Mouse (Mus musculus) embryonic facial prominence, embryonic 13.5 days (tissue): ENCODE data around the gene Kcna7. TPM values are rescaled to one million over a fixed set of nuclear protein-coding genes. Genes with fewer than 3 reads are reported as not detected.

ENCODE experiments used
- ATAC-seq: fragments of 200-750 bp; cut with Nextera tagmentation; 2 replicates; pipeline ENCODE4 v1.8.0; 2017; ENCODE audit warnings: low read depth; ENCODE audit not compliant: insufficient number of reproducible peaks, insufficient read depth, low FRiP score, low TSS enrichment
- H3K27ac ChIP-seq: fragments of 300-500 bp; sonication (generic); 2 replicates; pipeline ENCODE4 v1.5.1; 2015; ENCODE audit warnings: moderate library complexity, mild to moderate bottlenecking, inconsistent platforms
- H3K27me3 ChIP-seq: fragments of 300-500 bp; sonication (generic); 2 replicates; pipeline ENCODE4 v1.6.1; 2015; ENCODE audit warnings: mild to moderate bottlenecking, inconsistent platforms
- H3K36me3 ChIP-seq: fragments of 300-500 bp; sonication (generic); 2 replicates; pipeline ENCODE4 v1.6.1; 2015; ENCODE audit warnings: mild to moderate bottlenecking, inconsistent platforms
- H3K4me1 ChIP-seq: fragments of 300-500 bp; sonication (generic); 2 replicates; pipeline ENCODE4 v1.6.1; 2015; ENCODE audit warnings: inconsistent platforms
- H3K4me2 ChIP-seq: fragments of 300-500 bp; sonication (generic); 2 replicates; pipeline ENCODE4 v1.6.1; 2015; ENCODE audit warnings: moderate library complexity, mild to moderate bottlenecking, inconsistent platforms
- H3K4me3 ChIP-seq: fragments of 300-500 bp; sonication (generic); 2 replicates; pipeline ENCODE4 v1.5.1; 2015; ENCODE audit warnings: mild to moderate bottlenecking, inconsistent platforms
- H3K9ac ChIP-seq: fragments of 300-500 bp; sonication (generic); 2 replicates; pipeline ENCODE4 v1.6.1; 2015; ENCODE audit warnings: mild to moderate bottlenecking, inconsistent platforms
- H3K9me3 ChIP-seq: fragments of 300-500 bp; sonication (generic); 2 replicates; pipeline ENCODE4 v1.6.1; 2016; ENCODE audit warnings: inconsistent platforms
- WGBS: fragments of 180-500 bp; shearing (Covaris S2); methylation state at CpG from one replicate; pipeline ENCODE4 v1.1.7; 2015; ENCODE audit warnings: mixed read lengths; 5-methylcytosine and 5-hydroxymethylcytosine counted together
- polyA plus RNA-seq: library from polyadenylated mRNA; unstranded; fragments of >200 nt; fragmentation: Nextera tagmentation; extraction: Ambion mirVana; gene quantifications from 2 replicates; pipeline ENCODE4 v1.2.1, GENCODE M21; 2015

Kcna7 gene
- polyA plus RNA-seq, 1 experiment from 2014 or later: not detected

- no peaks in the 10 kb centered on the region for H3K27me3 ChIP-seq
- ATAC-seq: no peak
- WGBS: 1% methylated on average over 7 of the region's 7 CpGs
- peak overlapping the region; percentile 91 for H3K4me3 ChIP-seq
- no peaks in the 10 kb centered on the region for H3K9me3 ChIP-seq
- peaks cover 32% of the 10 kb centered on the region for H3K36me3 ChIP-seq
- H3K4me1 ChIP-seq: peaks cover 43% of the 10 kb centered on the region
- peak overlapping the region; percentile 90 for H3K27ac ChIP-seq
- peak overlapping the region; percentile 95 for H3K9ac ChIP-seq
- peak overlapping the region; percentile 98 for H3K4me2 ChIP-seq
Measured at GRCm38 (mm10) chr7:45433835-45434202, 28.4 kb downstream of the Kcna7 start.

GRCm38 (mm10) chr7:45434203-45435015 lies 29.0 kb downstream of the Kcna7 start, which contains the start of gene Gys1:
TSS of gene Gys1 (plus strand) at chr7:45434844.
- Histone ChIP-seq H3K9ac (peak within 1 kb of the TSS; percentile 95), H3K36me3 (peaks cover 28% of the 10 kb centered on the region), H3K4me1 (peaks cover 43% of the 10 kb centered on the region), H3K4me3 (peak within 1 kb of the TSS; percentile 91), H3K27ac (peak within 1 kb of the TSS; percentile 90), H3K9me3 (no peaks in the 10 kb centered on the region), H3K4me2 (peak within 1 kb of the TSS; percentile 98), H3K27me3 (no peaks in the 10 kb centered on the region)
- under 1% methylated on average over 45 of the region's 45 CpGs for WGBS
- peak; percentile 93 for ATAC-seq

GRCm38 (mm10) chr7:45435038-45435437 lies 29.6 kb downstream of the Kcna7 start:
- Histone ChIP-seq H3K4me3 (peak overlapping the region; percentile 91), H3K4me2 (peak overlapping the region; percentile 98), H3K4me1 (peaks cover 43% of the 10 kb centered on the region), H3K9me3 (no peaks in the 10 kb centered on the region), H3K9ac (peak overlapping the region; percentile 87), H3K27ac (peak overlapping the region; percentile 81), H3K36me3 (peaks cover 28% of the 10 kb centered on the region), H3K27me3 (no peaks in the 10 kb centered on the region)
- ATAC-seq: no peak
- 2% methylated on average over 16 of the region's 16 CpGs for WGBS

- H3K4me3 ChIP-seq: no peak overlapping the region
- H3K4me2 ChIP-seq: peak overlapping the region; percentile 45
- no peak for ATAC-seq
- peaks cover 26% of the 10 kb centered on the region for H3K36me3 ChIP-seq
- H3K27ac ChIP-seq: no peak overlapping the region
- H3K27me3 ChIP-seq: no peaks in the 10 kb centered on the region
- no peaks in the 10 kb centered on the region for H3K9me3 ChIP-seq
- no peak overlapping the region for H3K9ac ChIP-seq
- H3K4me1 ChIP-seq: peaks cover 43% of the 10 kb centered on the region
- 92% methylated on average over 5 of the region's 5 CpGs for WGBS
Measured at GRCm38 (mm10) chr7:45436444-45436843, 31.0 kb downstream of the Kcna7 start.

- Histone ChIP-seq H3K27me3 (no peaks in the 10 kb centered on the region), H3K27ac (peak overlapping the region; percentile 5; the same call in 1 of the 2 replicates), H3K4me3 (no peak overlapping the region), H3K9me3 (no peaks in the 10 kb centered on the region), H3K4me1 (peaks cover 43% of the 10 kb centered on the region), H3K9ac (no peak overlapping the region), H3K4me2 (peak overlapping the region; percentile 45), H3K36me3 (peaks cover 25% of the 10 kb centered on the region)
- no peak for ATAC-seq
- 25% methylated on average over 6 of the region's 6 CpGs for WGBS
Measured at GRCm38 (mm10) chr7:45437046-45437445, 31.6 kb downstream of the Kcna7 start.

- Histone ChIP-seq H3K27me3 (no peaks in the 10 kb centered on the region), H3K4me3 (peak within 1 kb of the TSS; percentile 12), H3K27ac (peak within 1 kb of the TSS; percentile 5; the same call in 1 of the 2 replicates), H3K9me3 (no peaks in the 10 kb centered on the region), H3K36me3 (peaks cover 30% of the 10 kb centered on the region), H3K4me1 (peaks cover 42% of the 10 kb centered on the region), H3K4me2 (peak within 1 kb of the TSS; percentile 45), H3K9ac (peak within 1 kb of the TSS; percentile 46; the same call in 1 of the 2 replicates)
- WGBS: 15% methylated on average over 19 of the region's 19 CpGs
- peak; percentile 23; the same call in 1 of the 2 replicates for ATAC-seq
Measured at GRCm38 (mm10) chr7:45437521-45438276, 32.2 kb downstream of the Kcna7 start, which contains the start of gene Ruvbl2. TSS of gene Ruvbl2 (minus strand) at chr7:45438096.

- Histone ChIP-seq H3K27ac (no peak overlapping the region), H3K4me3 (no peak overlapping the region), H3K36me3 (peaks cover 75% of the 10 kb centered on the region), H3K9me3 (no peaks in the 10 kb centered on the region), H3K4me2 (no peak overlapping the region), H3K4me1 (peaks cover 3% of the 10 kb centered on the region; the same call in 1 of the 2 replicates), H3K27me3 (no peaks in the 10 kb centered on the region), H3K9ac (no peak overlapping the region)
- WGBS: 88% methylated on average over 22 of the region's 22 CpGs
- no peak for ATAC-seq
Measured at GRCm38 (mm10) chr7:45443526-45444420, 38.3 kb downstream of the Kcna7 start.

GRCm38 (mm10) chr7:45446589-45446988 lies 41.1 kb downstream of the Kcna7 start:
- H3K4me2 ChIP-seq: no peak overlapping the region
- H3K27me3 ChIP-seq: no peaks in the 10 kb centered on the region
- no peak overlapping the region for H3K9ac ChIP-seq
- no peak for ATAC-seq
- H3K4me1 ChIP-seq: peaks cover 3% of the 10 kb centered on the region; the same call in 1 of the 2 replicates
- no peak overlapping the region for H3K4me3 ChIP-seq
- H3K36me3 ChIP-seq: peaks cover 70% of the 10 kb centered on the region
- H3K9me3 ChIP-seq: no peaks in the 10 kb centered on the region
- H3K27ac ChIP-seq: no peak overlapping the region

- H3K4me3 ChIP-seq: no peak overlapping the region
- no peak for ATAC-seq
- no peak overlapping the region for H3K4me2 ChIP-seq
- H3K27me3 ChIP-seq: no peaks in the 10 kb centered on the region
- peaks cover 3% of the 10 kb centered on the region; the same call in 1 of the 2 replicates for H3K4me1 ChIP-seq
- 0 out of 2 replicates have a peak overlapping the region, but pooled peaks have one; percentile 32 for H3K9ac ChIP-seq
- peaks cover 73% of the 10 kb centered on the region for H3K36me3 ChIP-seq
- H3K27ac ChIP-seq: peak overlapping the region; percentile 51; the same call in 1 of the 2 replicates
- no peaks in the 10 kb centered on the region for H3K9me3 ChIP-seq
- 26% methylated on average over 11 of the region's 11 CpGs for WGBS
Measured at GRCm38 (mm10) chr7:45447325-45447990, 42.0 kb downstream of the Kcna7 start.

GRCm38 (mm10) chr7:45449974-45450373 lies 44.5 kb downstream of the Kcna7 start:
- H3K9ac ChIP-seq: no peak overlapping the region
- H3K27me3 ChIP-seq: no peaks in the 10 kb centered on the region
- WGBS: 91% methylated on average over 1 of the region's 1 CpGs
- peaks cover 3% of the 10 kb centered on the region; the same call in 1 of the 2 replicates for H3K4me1 ChIP-seq
- H3K27ac ChIP-seq: no peak overlapping the region
- H3K4me2 ChIP-seq: no peak overlapping the region
- H3K36me3 ChIP-seq: peaks cover 72% of the 10 kb centered on the region
- H3K4me3 ChIP-seq: no peak overlapping the region
- H3K9me3 ChIP-seq: no peaks in the 10 kb centered on the region
- ATAC-seq: no peak
